Mouse (Mus musculus) megakaryocyte, embryonic 14.5 days (primary cell): ENCODE results near the gene Dab1.

Experiments used
- FLI1 ChIP-seq: IDR thresholded peaks from 2 replicates; pipeline ENCODE4 v1.6.1; 2012; ENCODE audit warnings: low read length, inconsistent platforms, mixed read lengths
- GATA1 ChIP-seq: IDR thresholded peaks from 3 replicates; pipeline ENCODE4 v1.6.1; 2012; ENCODE audit warnings: mixed read lengths, low read length, inconsistent platforms, borderline replicate concordance

- TF ChIP-seq GATA1 (no peak), FLI1 (no peak)
Observed at GRCm38 (mm10) chr4:103857173-103857572, 238.0 kb downstream of the Dab1 start.
